Mouse (Mus musculus) yolk sac, embryonic 10.5 days (tissue): ENCODE measurements around the gene Tbc1d30.

Experiments used
- DNase-seq: peaks from one replicate; pipeline ENCODE4 v3.0.0-alpha.2; 2017; ENCODE audit warnings: low spot score

Tbc1d30 gene

GRCm38 (mm10) chr10:121364801-121365564, 13.9 kb upstream of the Tbc1d30 start, which contains the start of gene Gns:
Gene Gns, plus strand, starts transcription at chr10:121365090.
- DNase-seq: peak; percentile 98

DNA sequence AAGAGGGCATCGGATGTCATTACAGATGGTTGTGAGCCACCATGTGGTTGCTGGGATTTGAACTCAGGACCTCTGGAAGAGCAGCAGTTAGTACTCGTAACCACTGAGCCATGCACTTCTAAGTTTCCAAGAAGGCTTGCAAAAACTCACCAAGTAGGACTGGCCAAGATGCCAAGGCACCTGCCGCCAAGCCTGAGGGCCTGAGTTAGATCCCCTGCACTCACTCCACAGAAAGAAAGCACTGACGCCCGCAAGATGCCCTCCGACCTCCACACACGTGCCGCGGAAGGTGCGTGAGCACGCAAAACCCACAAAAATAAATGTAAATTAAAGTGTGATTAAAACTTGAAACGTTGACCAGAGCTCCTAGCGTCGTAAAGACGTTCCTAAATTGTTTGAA, 13.2 kb upstream of the Tbc1d30 start:
- DNase-seq: no peak

GRCm38 (mm10) chr10:121363201-121363600, 12.1 kb upstream of the Tbc1d30 start:
- DNase-seq: no peak

- no peak for DNase-seq
Observed at GRCm38 (mm10) chr10:121360358-121360757, 9.3 kb upstream of the Tbc1d30 start.

DNA sequence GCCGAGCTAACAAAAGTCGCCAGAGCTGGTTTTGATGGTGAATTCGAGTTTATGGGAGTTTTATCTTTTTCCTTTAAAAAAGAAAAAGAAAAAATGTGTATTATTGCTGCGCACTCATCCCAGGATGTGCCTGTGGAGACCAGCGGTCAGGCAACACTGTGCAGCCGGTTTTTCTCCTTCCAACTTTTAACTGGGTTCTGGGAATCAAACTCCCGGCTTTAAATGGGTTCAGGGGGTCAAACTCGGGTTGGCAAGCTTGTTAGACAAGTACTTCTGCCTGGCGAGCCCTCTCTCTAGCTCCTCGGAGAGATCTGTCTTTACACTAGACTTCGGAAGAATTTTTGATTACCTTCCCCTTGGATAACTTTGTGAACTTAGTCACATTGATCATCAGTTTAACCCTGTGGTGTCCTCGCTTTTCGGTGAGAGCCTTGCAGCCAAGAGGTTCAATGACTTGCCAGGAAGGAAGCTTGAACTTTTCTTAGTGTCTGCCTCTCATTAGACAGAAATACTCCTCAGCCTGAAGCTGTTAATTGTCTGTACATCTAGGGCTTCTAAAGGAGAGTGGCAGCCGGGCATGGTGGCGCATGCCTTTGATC, 713 bp upstream of the Tbc1d30 start:
- DNase-seq: no peak

DNA sequence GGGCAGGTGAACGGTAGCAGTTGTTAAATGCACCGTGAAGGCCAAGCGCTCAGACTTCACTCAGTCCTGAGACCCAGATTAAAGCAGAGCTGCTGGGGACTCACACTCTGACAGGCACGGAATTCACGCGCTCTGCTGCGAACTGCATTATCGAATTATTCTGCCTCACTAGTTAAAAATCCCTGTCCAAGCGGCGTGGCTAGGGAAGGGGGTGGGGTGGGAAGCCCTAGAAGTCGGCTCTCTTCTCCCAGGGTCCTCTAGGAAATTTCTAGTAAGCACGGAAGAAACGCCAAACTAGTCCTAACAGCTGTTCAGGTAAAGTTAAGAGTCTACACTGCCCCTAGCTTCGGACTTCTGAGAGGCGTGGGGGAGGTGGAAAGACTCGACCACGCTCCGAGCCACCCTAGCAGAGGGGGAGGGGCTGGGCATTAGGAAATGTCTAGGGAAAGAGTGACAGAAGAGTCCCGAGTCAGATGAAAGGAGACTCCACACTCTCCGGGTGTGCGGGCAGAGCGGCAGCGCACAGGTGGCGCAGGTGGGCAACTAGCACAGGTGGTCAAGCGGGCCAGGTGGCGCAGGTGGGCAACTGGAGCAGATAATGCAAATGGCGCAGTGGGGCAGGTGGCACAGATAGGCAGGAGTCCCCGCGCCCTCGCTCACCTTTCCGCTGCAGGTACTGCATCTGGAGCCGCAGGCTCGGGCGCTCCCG, 567 bp downstream of the Tbc1d30 start:
- no peak for DNase-seq

- DNase-seq: no peak
Observed at GRCm38 (mm10) chr10:121349244-121349643, 1.8 kb downstream of the Tbc1d30 start.

GRCm38 (mm10) chr10:121343867-121344266, 7.2 kb downstream of the Tbc1d30 start:
- no peak for DNase-seq

DNA sequence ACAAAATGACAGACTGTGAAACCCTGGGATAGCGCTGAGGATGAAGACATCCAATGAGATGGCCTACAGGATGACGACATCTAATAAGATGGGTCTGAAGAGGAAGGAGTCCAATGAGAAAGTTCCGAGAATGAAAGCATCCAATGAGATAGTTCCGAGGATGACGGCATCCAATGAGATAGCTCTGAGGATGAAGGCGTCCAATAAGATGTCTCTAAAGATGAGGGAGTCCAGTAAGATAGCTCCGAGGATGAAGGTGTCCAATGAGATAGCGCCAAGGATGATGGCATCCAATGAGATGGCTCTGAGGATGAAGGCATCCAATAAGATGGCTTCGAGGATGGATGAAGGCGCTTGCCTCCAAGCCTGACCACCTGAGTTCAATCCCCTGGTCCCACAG, 8.8 kb downstream of the Tbc1d30 start:
- DNase-seq: no peak

DNA sequence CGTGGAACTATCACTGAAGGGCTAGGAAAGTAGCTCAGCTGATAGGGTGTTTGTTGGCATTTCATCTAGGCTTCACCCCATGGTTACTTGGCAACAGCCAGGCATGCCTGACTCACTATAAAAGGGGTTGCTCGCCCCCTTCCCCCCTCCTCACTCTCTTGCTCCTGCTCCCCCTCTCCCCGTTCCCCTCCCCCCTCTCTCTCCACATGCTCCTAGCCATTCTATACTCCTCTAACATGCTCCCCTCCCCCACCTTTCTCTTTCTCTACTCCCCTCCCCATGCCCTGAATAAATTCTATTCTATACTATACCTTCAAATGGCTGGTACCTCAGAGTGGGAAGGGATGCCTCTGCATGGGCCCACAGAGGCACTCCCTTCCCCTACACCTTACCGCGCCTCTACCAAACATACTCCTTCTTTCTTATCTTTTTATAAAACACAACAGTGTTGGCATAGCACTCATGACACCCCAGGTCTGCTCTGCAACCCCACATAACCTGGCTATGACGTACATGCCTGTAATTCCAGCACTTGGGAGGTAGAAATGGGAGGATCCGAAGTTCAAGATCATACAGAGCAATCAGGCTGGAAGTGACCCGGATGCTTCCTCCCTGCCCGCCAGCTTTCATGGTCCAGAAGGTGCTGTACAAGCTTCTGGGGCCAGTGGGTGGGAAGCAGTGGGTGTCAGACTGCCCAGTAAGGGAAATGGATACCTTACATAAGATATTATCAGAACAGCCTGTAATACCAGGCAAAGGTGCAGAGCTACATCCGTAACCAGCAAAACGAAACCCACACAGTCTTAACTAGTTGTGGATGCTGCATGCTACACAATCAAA, 10.1 kb downstream of the Tbc1d30 start:
- no peak for DNase-seq

- peak; percentile 57 for DNase-seq
Observed at GRCm38 (mm10) chr10:121336536-121336935, 14.5 kb downstream of the Tbc1d30 start.

DNA sequence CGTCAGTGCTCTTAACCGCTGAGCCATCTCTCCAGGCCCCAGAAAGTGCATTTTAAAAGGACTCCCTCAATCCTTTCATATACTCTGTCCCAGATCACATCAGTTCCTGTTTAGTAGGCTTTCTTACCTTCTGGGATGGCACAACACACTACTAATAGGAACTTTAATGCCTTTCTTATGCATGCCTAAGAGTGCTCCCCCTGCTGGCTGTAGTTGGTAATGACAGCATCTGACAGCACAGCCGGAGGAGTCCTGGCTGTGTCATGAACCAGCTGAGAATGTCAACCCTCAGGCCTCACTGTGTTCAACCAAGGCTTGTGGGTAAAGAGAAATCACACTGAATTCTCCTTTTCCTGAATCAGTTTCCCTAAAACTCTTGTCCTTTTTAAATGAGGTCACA, 16.5 kb downstream of the Tbc1d30 start:
- DNase-seq: no peak

- no peak for DNase-seq
Observed at GRCm38 (mm10) chr10:121330940-121331339, 20.1 kb downstream of the Tbc1d30 start.

GRCm38 (mm10) chr10:121329586-121329985, 21.5 kb downstream of the Tbc1d30 start:
- DNase-seq: no peak

DNA sequence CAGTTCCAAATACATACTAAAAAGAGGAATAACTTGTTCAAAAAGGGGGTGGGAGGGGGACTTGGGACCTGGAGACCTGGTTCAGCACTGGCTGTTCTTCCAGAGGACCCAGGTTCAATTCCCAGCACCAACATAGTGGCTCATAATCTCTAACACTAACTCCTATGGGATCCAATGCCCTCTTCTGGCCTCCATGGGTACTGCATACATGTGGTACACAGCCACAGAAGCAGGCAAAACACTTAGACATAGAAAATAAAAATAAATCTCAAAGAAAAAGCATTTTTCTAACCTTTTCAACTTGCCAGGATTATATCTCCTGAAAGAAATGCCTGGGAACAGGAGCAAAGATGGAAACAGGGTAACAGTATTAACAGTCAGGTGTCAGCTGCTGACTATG, 24.9 kb downstream of the Tbc1d30 start:
- no peak for DNase-seq

GRCm38 (mm10) chr10:121323493-121323892, 27.6 kb downstream of the Tbc1d30 start:
- no peak for DNase-seq

- DNase-seq: no peak
Observed at GRCm38 (mm10) chr10:121318397-121318950, 32.6 kb downstream of the Tbc1d30 start.

DNA sequence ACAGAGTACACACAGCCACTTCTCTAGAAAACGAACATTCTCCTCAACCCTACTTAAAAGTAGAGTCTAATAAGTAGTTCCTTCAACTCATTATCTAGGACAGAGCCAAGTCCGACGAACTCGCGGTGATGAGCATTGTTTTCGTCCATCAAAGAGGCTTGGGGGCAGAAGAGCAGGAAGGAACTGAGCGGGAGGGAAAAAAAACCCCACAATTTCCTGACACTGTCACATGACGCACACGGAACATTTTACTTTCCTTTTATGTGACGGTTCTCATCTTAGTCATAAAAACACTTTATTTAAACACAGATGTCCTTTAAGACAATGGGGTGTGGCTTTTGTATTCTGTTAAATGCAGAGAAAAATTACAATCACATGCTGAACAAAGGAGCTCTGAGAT, 34.7 kb downstream of the Tbc1d30 start:
- no peak for DNase-seq

DNA sequence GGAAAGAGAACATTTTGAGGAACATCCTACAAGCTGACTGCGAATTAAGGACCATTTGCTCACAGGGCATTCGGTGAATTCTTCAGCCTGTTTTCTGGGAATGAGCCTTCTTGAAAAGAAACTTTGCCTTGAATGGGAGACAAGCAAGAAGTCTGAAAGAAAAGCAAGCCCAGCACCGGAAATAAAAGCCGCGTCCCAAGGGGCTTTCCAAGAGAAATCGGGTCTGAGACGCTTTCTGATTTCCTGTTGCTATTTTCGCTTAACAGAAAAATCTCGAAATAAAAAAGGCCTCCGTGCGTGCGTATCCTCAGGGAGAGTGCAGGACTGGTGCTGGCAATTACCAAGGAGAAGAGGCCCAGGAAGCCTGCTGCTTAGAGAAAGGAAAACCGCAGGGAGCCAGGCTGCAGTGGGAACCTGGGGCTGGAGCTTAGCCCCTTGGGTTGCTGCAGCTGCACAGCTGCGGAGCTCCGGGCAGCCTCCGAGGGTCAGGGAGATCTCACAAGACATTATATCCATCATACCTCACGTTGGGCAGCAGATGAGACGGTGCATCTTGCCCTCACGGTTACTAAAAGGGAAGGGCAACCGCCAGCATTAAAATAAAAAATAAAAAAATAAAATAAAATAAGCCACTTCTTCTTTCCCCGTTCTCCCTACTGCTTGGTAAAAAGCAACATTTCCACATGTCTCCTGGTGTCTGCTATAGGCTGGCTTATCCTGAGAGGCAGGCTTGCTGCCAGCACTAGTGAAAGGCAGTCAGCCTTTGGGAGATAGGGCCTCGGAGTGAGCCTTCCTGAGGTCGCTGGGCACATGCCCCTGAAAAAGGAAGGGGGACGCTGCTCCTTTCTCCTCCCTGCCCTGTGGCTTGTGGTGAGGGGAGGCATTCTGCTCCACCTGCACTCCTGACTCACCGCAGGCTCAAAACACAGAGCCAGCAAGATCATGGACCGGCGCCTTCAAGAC, 35.5 kb downstream of the Tbc1d30 start:
- DNase-seq: no peak

- DNase-seq: no peak
Observed at GRCm38 (mm10) chr10:121314186-121314585, 36.9 kb downstream of the Tbc1d30 start.

GRCm38 (mm10) chr10:121313049-121313448, 38.0 kb downstream of the Tbc1d30 start:
- DNase-seq: no peak
